Mouse (Mus musculus): ENCODE measurements around the gene Chrne.

- TF ChIP-seq EP300 (optimal IDR thresholded peaks at IDR 0.05) = no peak
- TF ChIP-seq CTCF (IDR thresholded peaks at IDR 0.05; ENCODE audit: low read depth) = no peak
Measured at GRCm38 (mm10) chr11:70598451-70598953, 20.5 kb downstream of the Chrne start.

Measured in stomach, postnatal 0 days (tissue).